Mouse (Mus musculus) embryonic stem cell, embryonic (primary cell): Measurements from ENCODE around the gene Ssr3.

Experiments used
- CTCF ChIA-PET, 4 experiments: fragments of 300-600 bp in 2 of 4; fragments of 350-600 bp in 2 of 4; sonication (Branson Sonifier 250); formaldehyde crosslinking; loops; one replicate each; lab custom pipeline; 2022; ENCODE audit warnings: inconsistent platforms in 2 of 4; lab: Charles Lee
- POLR2A ChIA-PET, 4 experiments: fragments of 300-600 bp in 2 of 4; fragments of 350-600 bp in 2 of 4; sonication (Branson Sonifier 250); formaldehyde crosslinking; loops; one replicate each; lab custom pipeline; 2022; ENCODE audit warnings: antibody characterized with exemption in 4 of 4, inconsistent platforms in 1 of 4; lab: Charles Lee

Gene Ssr3

DNA sequence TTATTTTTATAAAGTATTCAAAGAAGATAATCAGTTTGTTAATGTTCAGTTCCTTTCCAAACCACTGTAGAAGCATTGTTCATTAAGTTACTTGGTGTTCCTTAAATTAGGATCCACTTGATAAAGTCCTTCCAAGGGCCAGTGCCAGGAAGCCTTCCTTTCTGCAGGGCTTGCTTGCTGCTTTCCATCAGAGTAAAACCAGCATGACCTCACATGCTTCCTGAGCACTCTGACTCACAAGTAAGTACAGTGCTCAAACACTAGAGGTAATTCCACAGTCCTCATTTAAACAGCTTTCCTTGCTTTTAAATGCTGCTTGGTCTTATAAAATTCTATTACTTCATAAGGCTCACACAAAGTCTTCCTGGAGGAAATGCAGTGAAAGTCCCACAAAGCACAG, 6.7 kb downstream of the Ssr3 start:
- ChIA-PET CTCF (no interaction called here), POLR2A (interaction anchor here in 2 of 4 experiments (0.6 to 2.8 kb wide), 8 partner anchors 8 to 547 kb away, joined by 3 to 15 read pairs (median 3); partner anchors contain the start of gene Tiparp (in 1 of the 2))

DNA sequence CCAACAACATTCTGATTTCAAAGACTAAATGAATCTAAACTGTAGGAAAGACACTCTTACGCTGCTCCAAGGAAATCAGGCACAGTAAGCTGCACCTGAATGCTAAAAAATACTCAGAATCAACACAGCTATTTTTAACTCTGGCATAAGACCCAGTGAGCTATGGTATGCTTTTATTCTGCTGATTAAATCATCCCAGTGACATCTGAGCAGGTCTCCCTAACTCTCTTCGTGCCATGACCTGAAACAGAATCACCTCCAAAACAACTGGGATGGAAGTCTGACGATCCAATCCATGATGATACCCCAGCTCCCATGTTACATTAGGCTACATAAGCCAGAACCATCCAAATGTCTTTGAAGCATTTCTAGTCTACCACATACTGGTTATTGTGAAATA, 8.0 kb downstream of the Ssr3 start:
- ChIA-PET POLR2A (interaction anchor here in 3 of 4 experiments (0.6 to 4.4 kb wide), 8 partner anchors 8 to 573 kb away, joined by 3 to 25 read pairs (median 5); partner anchors contain the start of genes Ssr3 (in 2 of the 3) and Ccnl1 (in 1 of the 3)), CTCF (interaction anchor here in 1 of 4 experiments (0.7 kb wide), 1 partner anchor 242 kb away, joined by 3 read pairs; no protein-coding TSS in a partner anchor)

GRCm38 (mm10) chr3:65381094-65381493, 11.3 kb downstream of the Ssr3 start:
- ChIA-PET POLR2A (interaction anchor here in 3 of 4 experiments (0.7 to 4.4 kb wide), 7 partner anchors 9 to 246 kb away, joined by 3 to 25 read pairs (median 3); partner anchors contain the start of genes Ssr3 (in 2 of the 3) and Tiparp (in 2 of the 3)), CTCF (interaction anchor here in 3 of 4 experiments (0.6 to 0.7 kb wide), 3 partner anchors 10 to 26 kb away, joined by 3 to 8 read pairs (median 6); no protein-coding TSS in a partner anchor)

GRCm38 (mm10) chr3:65379884-65380539, 12.4 kb downstream of the Ssr3 start:
- ChIA-PET POLR2A (interaction anchor here in 3 of 4 experiments (0.8 to 2.1 kb wide), 6 partner anchors 10 to 565 kb away, joined by 3 to 13 read pairs (median 4); partner anchors contain the start of genes Ssr3 (in 2 of the 3) and Tiparp (in 1 of the 3)), CTCF (interaction anchor here (0.5 to 1.1 kb wide), 12 partner anchors 11 to 841 kb away, joined by 3 to 7 read pairs (median 4); partner anchors contain the start of genes Ssr3 (in 2 of the 4) and Tiparp (in 1 of the 4))

GRCm38 (mm10) chr3:65378724-65379123, 13.7 kb downstream of the Ssr3 start:
- ChIA-PET POLR2A (interaction anchor here in 2 of 4 experiments (1.1 to 1.9 kb wide), 8 partner anchors 8 to 166 kb away, joined by 3 to 6 read pairs (median 4); partner anchors contain the start of gene Ssr3 (in 1 of the 2)), CTCF (interaction anchor here in 1 of 4 experiments (0.7 kb wide), 1 partner anchor 551 kb away, joined by 3 read pairs; no protein-coding TSS in a partner anchor)

DNA sequence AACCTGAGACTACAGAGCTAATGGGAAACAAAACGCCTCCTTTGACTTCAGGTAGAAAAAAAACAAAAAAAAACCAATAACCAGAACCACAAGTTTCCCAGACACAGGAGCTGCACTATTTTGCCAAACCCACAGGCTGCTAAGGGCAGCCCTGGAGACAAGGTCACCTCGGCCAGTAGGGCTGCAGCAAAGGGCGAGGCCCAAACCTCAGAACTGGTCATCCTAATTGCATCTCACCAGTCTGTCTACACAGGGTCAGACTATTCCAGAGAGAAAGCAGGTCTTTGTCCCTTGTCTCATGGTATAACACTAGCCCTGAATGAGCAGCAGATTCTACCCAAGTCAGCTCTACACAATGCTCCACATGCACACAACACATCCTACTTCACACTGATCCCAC, 17.7 kb downstream of the Ssr3 start:
- POLR2A ChIA-PET: interaction anchor here in 2 of 4 experiments (0.8 to 3.1 kb wide), 5 partner anchors 8 to 117 kb away, joined by 3 to 15 read pairs (median 4); partner anchors contain the start of gene Ssr3 (in 1 of the 2)
- CTCF ChIA-PET: no interaction called here

GRCm38 (mm10) chr3:65373594-65374182, 18.7 kb downstream of the Ssr3 start:
- CTCF ChIA-PET: no interaction called here
- POLR2A ChIA-PET: interaction anchor here in 2 of 4 experiments (0.9 to 3.1 kb wide), 2 partner anchors 18 to 95 kb away, joined by 3 to 8 read pairs; partner anchors contain the start of gene Ssr3 (in 1 of the 2)

DNA sequence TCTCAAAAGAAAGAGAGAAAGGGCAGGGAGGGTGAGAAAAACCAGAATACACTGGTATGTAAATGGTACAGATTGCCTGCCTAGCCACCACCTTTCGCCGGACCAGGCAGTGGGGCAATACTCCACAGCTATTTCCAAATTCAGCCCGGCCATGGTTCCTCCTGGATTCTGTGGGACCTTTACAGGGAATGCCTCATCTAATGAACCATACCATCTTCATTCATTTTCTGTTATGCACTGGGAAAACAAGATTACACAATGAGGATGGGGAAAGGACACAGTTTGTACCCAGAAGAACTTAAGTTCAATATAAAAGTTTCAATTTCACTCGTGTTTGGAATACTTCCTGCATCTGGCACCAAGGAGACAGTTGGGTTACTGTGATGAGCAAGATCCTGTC, 19.9 kb downstream of the Ssr3 start:
- ChIA-PET CTCF (no interaction called here), POLR2A (interaction anchor here in 2 of 4 experiments (1.0 kb wide), 2 partner anchors 12 to 18 kb away, joined by 3 read pairs; no protein-coding TSS in a partner anchor)

- ChIA-PET CTCF (interaction anchor here in 1 of 4 experiments (0.8 to 1.1 kb wide), 2 partner anchors 12 to 50 kb away, joined by 3 to 4 read pairs; no protein-coding TSS in a partner anchor), POLR2A (no interaction called here)
Observed at GRCm38 (mm10) chr3:65367944-65368343, 24.5 kb downstream of the Ssr3 start.

GRCm38 (mm10) chr3:65365921-65366710, 26.3 kb downstream of the Ssr3 start:
- ChIA-PET POLR2A (interaction anchor here in 1 of 4 experiments (0.8 kb wide), 1 partner anchor 313 kb away, joined by 4 read pairs; no protein-coding TSS in a partner anchor), CTCF (interaction anchor here in 1 of 4 experiments (0.7 kb wide), 1 partner anchor 15 kb away, joined by 3 read pairs; no protein-coding TSS in a partner anchor)

DNA sequence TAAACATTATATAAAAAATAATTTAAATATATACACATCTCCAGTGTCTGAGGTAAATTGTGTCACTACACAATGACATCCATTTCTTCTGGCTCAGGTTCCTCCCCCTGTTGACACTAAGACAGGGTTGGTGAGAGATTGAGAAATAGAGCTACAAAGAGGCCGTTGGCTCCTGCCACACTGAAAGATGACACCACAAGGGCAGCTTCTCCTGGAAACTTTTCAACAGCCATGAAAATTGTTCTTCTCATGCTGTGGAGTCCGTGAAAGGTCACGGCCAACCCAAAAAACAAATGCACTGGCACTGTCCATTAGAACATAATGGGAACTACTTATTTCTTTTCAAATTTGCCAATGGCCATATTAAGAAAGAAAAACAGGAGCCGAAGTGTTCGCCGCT, 27.2 kb downstream of the Ssr3 start:
- ChIA-PET CTCF (no interaction called here), POLR2A (interaction anchor here in 2 of 4 experiments (0.6 to 2.2 kb wide), 3 partner anchors 13 to 40 kb away, joined by 4 to 6 read pairs (median 5); no protein-coding TSS in a partner anchor)

GRCm38 (mm10) chr3:65363438-65363837, 29.0 kb downstream of the Ssr3 start:
- POLR2A ChIA-PET: interaction anchor here in 1 of 4 experiments (2.2 kb wide), 1 partner anchor 20 kb away, joined by 5 read pairs; no protein-coding TSS in a partner anchor
- CTCF ChIA-PET: no interaction called here

DNA sequence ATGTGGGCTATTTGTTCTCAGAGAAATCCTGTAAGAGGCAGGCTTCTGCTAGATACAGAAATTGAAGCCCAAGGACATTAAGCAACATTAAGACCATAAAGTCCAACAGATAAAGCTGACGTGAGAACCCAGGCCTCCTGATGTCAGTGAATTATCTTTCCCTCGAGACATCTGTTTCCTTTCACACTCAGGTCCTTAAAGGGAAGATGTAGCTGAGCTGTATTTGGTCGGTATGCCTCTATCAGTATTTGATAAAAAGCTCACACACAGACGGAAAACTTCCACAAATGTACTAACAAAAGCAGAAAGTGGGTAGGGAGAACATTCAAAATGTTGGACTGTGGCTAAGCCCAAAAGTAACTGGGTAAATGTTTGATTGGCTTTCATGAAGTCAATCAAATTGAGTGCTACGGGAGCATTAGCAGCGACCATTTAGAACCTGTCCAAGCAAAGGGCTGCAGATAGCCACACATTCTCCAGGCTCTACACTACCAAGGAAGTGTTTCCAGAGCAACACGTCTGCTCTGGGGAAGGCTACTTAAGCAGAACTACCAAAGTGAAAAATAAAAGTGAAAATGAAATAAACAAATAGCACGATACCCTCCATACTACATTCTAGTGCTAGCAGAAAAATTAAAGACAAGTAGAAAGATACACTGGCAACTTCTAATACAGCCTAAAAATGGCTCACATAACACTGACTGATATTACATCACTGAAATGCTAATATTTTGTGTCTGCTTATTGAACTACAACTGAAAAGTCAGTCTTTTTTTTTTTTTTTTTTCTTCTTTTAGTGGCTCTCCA, 32.1 kb downstream of the Ssr3 start:
- POLR2A ChIA-PET: interaction anchor here in 1 of 4 experiments (0.7 kb wide), 1 partner anchor 369 kb away, joined by 3 read pairs; no protein-coding TSS in a partner anchor
- CTCF ChIA-PET: interaction anchor here in 1 of 4 experiments (2.0 kb wide), 1 partner anchor 42 kb away, joined by 5 read pairs; no protein-coding TSS in a partner anchor

DNA sequence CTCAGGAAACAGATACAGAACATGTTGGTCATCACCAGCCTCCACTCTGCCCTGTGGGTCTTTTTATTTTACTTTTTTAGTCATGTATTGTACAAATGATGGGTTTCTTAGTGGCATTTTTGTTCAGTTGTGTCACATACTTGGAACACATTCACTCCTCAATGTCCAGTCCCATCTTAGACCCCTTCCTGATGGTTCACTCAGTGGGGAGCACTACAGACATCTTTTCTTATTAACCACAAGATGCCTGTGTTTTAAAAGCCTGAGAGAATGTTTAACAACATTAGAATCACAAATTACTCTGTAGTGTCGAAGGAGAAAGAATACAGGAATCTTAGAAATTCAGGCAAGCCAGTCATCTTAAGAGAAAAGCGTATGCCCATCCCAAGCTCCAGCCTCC, 33.6 kb downstream of the Ssr3 start:
- POLR2A ChIA-PET: no interaction called here

DNA sequence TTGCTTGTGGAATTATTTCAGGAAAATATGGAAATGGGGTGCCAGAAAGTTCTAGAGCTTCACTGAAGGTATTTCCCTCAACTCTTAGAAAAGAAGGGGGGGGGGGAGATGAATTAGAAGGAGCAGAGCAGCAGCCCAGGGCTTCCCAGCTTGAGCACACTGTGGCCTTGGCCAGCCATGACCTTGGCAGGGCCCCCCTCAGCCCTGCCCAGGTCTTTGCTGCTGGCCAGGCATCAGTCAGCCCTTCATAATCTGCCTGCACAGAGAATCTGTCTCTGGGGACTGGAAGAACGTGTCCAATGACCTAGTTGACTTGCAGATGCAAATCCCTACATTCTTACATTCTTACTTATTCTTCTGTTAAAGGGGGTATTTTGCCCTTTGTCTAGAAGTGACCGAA, 34.1 kb downstream of the Ssr3 start:
- POLR2A ChIA-PET: no interaction called here
- CTCF ChIA-PET: no interaction called here

More for the DNA sequence above, 33.6 kb downstream of the Ssr3 start:
- CTCF ChIA-PET: interaction anchor here in 1 of 4 experiments (2.0 kb wide), 1 partner anchor 41 kb away, joined by 5 read pairs; no protein-coding TSS in a partner anchor

- CTCF ChIA-PET: no interaction called here
- POLR2A ChIA-PET: interaction anchor here in 2 of 4 experiments (1.1 to 1.4 kb wide), 2 partner anchors 14 to 23 kb away, joined by 3 read pairs; no protein-coding TSS in a partner anchor
Observed at GRCm38 (mm10) chr3:65355479-65355878, 36.9 kb downstream of the Ssr3 start.
